Mouse (Mus musculus) forelimb bud, embryonic 11.5 days (tissue): Measurements from ENCODE around the gene Fstl5.
"Not testable (repeated sequence)": the region's sequence is repeated elsewhere in the genome, so short reads cannot be mapped to it uniquely, and the experiment has no call there.

ENCODE experiments used
- DNase-seq: peaks from one replicate; pipeline ENCODE4 v3.0.0-alpha.2; 2012; ENCODE audit warnings: low read depth, low spot score

Fstl5 gene

DNA sequence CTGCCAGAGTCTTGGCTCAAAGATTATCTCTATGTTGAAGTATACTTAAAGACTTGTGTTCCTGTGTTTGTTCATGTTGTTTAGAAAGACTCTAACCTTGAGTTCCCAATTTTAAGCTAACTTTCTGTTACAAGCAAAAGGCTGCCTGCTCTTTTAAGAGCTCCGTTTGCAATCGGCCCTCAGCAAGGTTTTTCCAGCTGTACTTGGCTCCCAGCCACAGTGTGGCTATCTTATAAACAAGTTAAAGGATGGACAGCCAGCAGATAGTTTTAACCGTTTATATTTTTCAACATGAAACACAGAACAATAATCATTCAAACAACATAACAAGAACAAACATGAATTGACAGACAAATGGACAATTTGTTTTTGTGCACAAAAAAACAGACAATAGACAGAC is 433.8 kb downstream of the Fstl5 start:
- not testable (repeated sequence) for DNase-seq

DNA sequence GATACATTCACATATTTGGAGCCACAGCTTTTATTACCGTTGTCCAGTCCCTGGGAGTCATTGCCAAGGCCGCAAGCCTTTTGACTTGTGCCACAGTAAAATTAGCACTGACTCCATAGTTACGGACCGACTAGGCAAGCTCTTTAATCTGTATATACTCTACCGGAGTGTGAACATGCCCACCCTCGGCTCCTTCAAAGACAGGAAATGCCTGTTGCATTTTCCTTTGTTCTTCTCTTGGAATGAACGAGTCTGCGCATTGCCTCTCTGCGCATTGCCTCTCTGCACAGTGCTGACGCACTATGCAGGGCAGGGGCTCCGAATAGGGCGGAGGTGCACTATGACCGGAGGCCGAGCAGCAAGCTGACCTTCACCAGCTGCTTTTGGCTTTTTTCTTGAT is 434.7 kb downstream of the Fstl5 start:
- DNase-seq = no peak

GRCm38 (mm10) chr3:76567346-76567745 is 493.3 kb downstream of the Fstl5 start:
- no peak for DNase-seq

- DNase-seq = no peak
Observed at GRCm38 (mm10) chr3:76572478-76572877, 498.4 kb downstream of the Fstl5 start.

GRCm38 (mm10) chr3:76572920-76573541 is 499.0 kb downstream of the Fstl5 start:
- no peak for DNase-seq

GRCm38 (mm10) chr3:76593148-76593547 is 519.1 kb downstream of the Fstl5 start:
- no peak for DNase-seq

DNA sequence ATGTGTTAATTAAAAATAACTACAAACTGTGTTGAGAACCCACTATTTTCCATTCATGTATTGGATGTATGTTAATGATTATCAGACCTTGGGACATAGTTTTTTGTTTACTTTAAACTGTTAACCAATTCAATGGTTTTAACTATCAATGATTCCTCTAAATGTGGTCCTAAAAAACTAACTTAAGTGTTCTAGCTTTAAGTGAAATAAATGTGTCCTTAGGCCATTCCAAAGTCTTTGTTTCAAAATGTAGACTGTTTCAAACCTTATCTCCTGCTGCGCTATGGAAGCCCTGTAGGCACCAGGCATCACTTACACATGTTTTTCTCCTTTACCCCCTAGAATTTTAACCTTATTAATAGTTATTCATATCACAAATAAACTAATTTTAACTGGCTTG is 546.0 kb downstream of the Fstl5 start:
- no peak for DNase-seq

DNA sequence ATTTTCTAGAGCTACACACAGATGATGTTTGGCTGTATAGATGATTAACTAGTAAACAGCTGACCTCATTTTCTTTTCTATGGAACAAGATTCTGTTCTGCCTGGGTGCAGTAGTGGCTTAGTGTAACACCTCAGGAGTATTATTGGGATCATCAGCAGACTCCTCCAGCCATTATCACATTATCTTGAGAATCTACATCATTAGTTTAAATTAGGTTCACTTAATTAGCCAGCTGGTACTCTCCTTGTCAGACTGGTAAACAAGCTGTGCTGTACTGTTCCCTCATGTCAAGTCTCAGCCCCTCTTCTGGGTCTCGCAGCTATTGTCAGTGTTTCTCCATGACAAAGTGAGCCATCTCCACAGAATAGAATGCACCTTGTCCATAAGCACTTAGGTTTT is 580.2 kb downstream of the Fstl5 start:
- no peak for DNase-seq

GRCm38 (mm10) chr3:76670859-76671258 is 596.8 kb downstream of the Fstl5 start:
- DNase-seq = no peak

- DNase-seq = no peak
Observed at GRCm38 (mm10) chr3:76676006-76676405, 601.9 kb downstream of the Fstl5 start.

- DNase-seq = no peak
Observed at GRCm38 (mm10) chr3:76679853-76680545, 605.9 kb downstream of the Fstl5 start.

DNA sequence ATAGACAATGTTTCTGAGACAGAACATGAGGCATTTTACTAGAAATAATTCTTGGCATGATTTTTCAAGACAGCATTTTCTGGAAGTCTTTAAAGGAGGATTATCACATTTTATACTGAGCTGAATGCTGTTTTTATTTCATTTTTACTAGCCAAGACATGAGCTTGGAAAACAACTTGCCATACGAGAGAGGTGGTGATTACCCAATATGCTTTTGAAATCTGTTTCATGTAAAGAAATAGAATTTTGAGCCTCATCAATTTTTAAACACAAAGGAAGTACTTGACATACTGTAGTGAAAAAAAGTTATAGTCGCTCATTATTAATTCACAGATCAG is 606.4 kb downstream of the Fstl5 start:
- no peak for DNase-seq

- no peak for DNase-seq
Observed at GRCm38 (mm10) chr3:76697134-76697629, 623.1 kb downstream of the Fstl5 start.

DNA sequence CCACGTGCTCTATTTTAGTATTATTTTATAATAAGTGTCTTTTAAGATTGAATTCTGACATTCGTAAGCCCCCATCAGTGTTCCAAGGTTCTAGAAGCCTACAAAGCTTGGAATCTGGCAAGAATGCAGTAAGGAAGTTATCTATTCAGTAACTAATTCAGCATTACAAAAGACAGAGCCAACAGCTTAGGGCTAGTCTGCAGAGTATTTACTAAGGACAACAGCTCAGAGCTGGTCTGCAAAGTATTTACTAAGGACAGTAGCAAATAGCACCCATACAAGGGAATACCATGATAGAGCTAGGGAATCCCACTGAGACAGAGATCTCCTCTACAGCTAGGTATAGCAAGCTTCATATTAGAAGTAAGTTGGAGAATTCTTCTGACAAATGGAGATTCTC is 665.2 kb downstream of the Fstl5 start:
- no peak for DNase-seq
